Mouse (Mus musculus): Measurements from ENCODE around the gene Pmm1.

GRCm38 (mm10) chr15:81954151-81954583, 6.6 kb downstream of the Pmm1 start:
- TF ChIP-seq CTCF (IDR thresholded peaks at IDR 0.05), result no peak
- TF ChIP-seq POLR2A (IDR thresholded peaks at IDR 0.05; ENCODE audit: insufficient read depth, low read depth, low read length), result no peak
